Mouse (Mus musculus): ENCODE data around the gene Dact2. TPM values are rescaled to one million over a fixed set of nuclear protein-coding genes. Genes with fewer than 3 reads are reported as not detected.

The Dact2 gene
- 1 to 10 TPM in 2 of 4 experiments, under 1 TPM in 2; 0.59 to 1.4 (median 1.1) TPM for total RNA-seq (2022)

GRCm38 (mm10) chr17:14204061-14204460, at the start of gene Dact2:
Gene Dact2, minus strand, starts transcription at chr17:14204304.
- DNase-seq: no peak

- DNase-seq: no peak
Measured at GRCm38 (mm10) chr17:14252456-14252855, 48.4 kb upstream of the Dact2 start.

- DNase-seq: no peak
Measured at GRCm38 (mm10) chr17:14250401-14250800, 46.3 kb upstream of the Dact2 start.

- no peak for DNase-seq
Measured at GRCm38 (mm10) chr17:14249595-14249994, 45.5 kb upstream of the Dact2 start.

GRCm38 (mm10) chr17:14247931-14248330, 43.8 kb upstream of the Dact2 start:
- DNase-seq: no peak

GRCm38 (mm10) chr17:14246266-14246665, 42.2 kb upstream of the Dact2 start:
- no peak for DNase-seq

GRCm38 (mm10) chr17:14244195-14244965, 40.3 kb upstream of the Dact2 start:
- DNase-seq: no peak

GRCm38 (mm10) chr17:14242634-14243033, 38.5 kb upstream of the Dact2 start:
- DNase-seq: no peak

- no peak for DNase-seq
Measured at GRCm38 (mm10) chr17:14239960-14240359, 35.9 kb upstream of the Dact2 start.

GRCm38 (mm10) chr17:14237134-14237533, 33.0 kb upstream of the Dact2 start:
- DNase-seq: no peak

- no peak for DNase-seq
Measured at GRCm38 (mm10) chr17:14234774-14235389, 30.8 kb upstream of the Dact2 start.

GRCm38 (mm10) chr17:14233658-14234057, 29.6 kb upstream of the Dact2 start:
- DNase-seq: no peak

- DNase-seq: peak; percentile 35
Measured at GRCm38 (mm10) chr17:14232629-14233028, 28.5 kb upstream of the Dact2 start.

GRCm38 (mm10) chr17:14230698-14231430, 26.8 kb upstream of the Dact2 start:
- DNase-seq: no peak

- DNase-seq: no peak
Measured at GRCm38 (mm10) chr17:14228381-14228780, 24.3 kb upstream of the Dact2 start.

- no peak for DNase-seq
Measured at GRCm38 (mm10) chr17:14227601-14228000, 23.5 kb upstream of the Dact2 start.

GRCm38 (mm10) chr17:14226778-14227177, 22.7 kb upstream of the Dact2 start:
- DNase-seq: no peak

GRCm38 (mm10) chr17:14225982-14226652, 22.0 kb upstream of the Dact2 start:
- DNase-seq: no peak

- DNase-seq: no peak
Measured at GRCm38 (mm10) chr17:14221893-14222615, 17.9 kb upstream of the Dact2 start.

GRCm38 (mm10) chr17:14220606-14221202, 16.6 kb upstream of the Dact2 start:
- DNase-seq: no peak

- DNase-seq: peak; percentile 45
Measured at GRCm38 (mm10) chr17:14213976-14214529, 9.9 kb upstream of the Dact2 start.

Data from adrenal gland, adult 8-10 months (tissue).